ENCODE assay signal across 11 mouse cellular contexts in genomic region chr14:8042120-8042519, GRCm38 (mm10). TPM values are rescaled to one million over a fixed set of nuclear protein-coding genes. Genes with fewer than 3 reads are reported as not detected.
"Had no signal": no experiment of that assay in that cellular context is flagged by ENCODE, and none has a peak within 500 bp of the region (broad histone marks: within the 10 kb centered on the region; RNA-seq: fewer than 3 reads in every experiment).

No protein-coding gene starts in this region.

- DNase-seq: liver, postnatal 0 days; lung, adult 2 months; lung, postnatal 14 days; lung, postnatal 36 days; right cerebral cortex, postnatal 14 days; right cerebral cortex, postnatal 4 days; spleen, adult 18-20 months; thymus, adult 18-20 months; thymus, postnatal 14 days; thymus, postnatal 36 days had no signal

RNA-seq across cellular contexts. Expression of gene Dnase1l3, which starts 47.7 kb away (rescaled TPM):
- total RNA-seq: midbrain, postnatal 0 days had no signal
